Mouse (Mus musculus) olfactory bulb, adult 2 months (tissue): ENCODE data around the gene Casz1.

ENCODE experiments used
- CTCF ChIP-seq: fragments of 200-500 bp; IDR thresholded peaks from 2 replicates; pipeline ENCODE4 v1.5.1; 2012; ENCODE audit warnings: low read depth, mild to moderate bottlenecking, low read length, moderate library complexity; ENCODE audit not compliant: insufficient read depth
- POLR2A ChIP-seq: fragments of 200-500 bp; IDR thresholded peaks from 2 replicates; pipeline ENCODE4 v1.6.1; 2012; ENCODE audit warnings: mild to moderate bottlenecking, low read depth, low read length, moderate library complexity; ENCODE audit not compliant: insufficient read depth

DNA sequence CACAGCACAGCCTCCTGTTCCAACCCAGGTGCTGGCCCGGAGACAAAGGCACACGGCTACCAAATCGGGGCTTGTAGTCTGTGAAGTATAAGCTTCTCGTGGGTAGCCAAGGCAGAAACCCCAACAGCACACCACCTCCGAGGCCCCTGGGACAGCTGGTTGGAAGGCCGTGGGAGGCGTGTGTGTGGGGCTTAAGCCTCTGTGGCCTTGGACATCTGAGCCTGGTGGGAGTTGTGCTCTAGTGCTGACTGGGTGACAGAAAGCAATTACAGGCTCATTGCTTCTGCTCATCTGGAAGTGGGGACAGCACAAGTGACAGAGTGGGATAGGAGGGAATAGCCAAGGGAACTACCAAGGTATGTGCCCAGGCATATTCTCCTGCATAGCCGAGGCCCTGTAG, 119.7 kb downstream of the Casz1 start:
- TF ChIP-seq CTCF (no peak), POLR2A (no peak)
